Mouse (Mus musculus) G1E (cell line): ENCODE measurements around the gene Slco1a4.

Source experiments
- CTCF ChIP-seq: IDR thresholded peaks from 2 replicates; pipeline ENCODE4 v1.5.1; 2012; ENCODE audit warnings: low read depth, low read length, inconsistent platforms, mixed read lengths
- TAL1 ChIP-seq: conservative IDR thresholded peaks from 2 replicates; pipeline ENCODE4 v1.6.1; 2012; ENCODE audit warnings: low read depth, low read length, inconsistent platforms, mixed read lengths

- TF ChIP-seq CTCF (no peak), TAL1 (no peak)
These were observed 10.0 kb upstream of the Slco1a4 start for GRCm38 (mm10) chr6:141866026-141866425.
